Mouse (Mus musculus): ENCODE data around the gene Alkbh5. TPM values are rescaled to one million over a fixed set of nuclear protein-coding genes. Genes with fewer than 3 reads are reported as not detected.

Alkbh5 gene
- polyA plus RNA-seq (2016; fragmentation: Nextera tagmentation; extraction: Ambion mirVana), result 33.8 and 40.1 TPM in 2 replicates

DNA sequence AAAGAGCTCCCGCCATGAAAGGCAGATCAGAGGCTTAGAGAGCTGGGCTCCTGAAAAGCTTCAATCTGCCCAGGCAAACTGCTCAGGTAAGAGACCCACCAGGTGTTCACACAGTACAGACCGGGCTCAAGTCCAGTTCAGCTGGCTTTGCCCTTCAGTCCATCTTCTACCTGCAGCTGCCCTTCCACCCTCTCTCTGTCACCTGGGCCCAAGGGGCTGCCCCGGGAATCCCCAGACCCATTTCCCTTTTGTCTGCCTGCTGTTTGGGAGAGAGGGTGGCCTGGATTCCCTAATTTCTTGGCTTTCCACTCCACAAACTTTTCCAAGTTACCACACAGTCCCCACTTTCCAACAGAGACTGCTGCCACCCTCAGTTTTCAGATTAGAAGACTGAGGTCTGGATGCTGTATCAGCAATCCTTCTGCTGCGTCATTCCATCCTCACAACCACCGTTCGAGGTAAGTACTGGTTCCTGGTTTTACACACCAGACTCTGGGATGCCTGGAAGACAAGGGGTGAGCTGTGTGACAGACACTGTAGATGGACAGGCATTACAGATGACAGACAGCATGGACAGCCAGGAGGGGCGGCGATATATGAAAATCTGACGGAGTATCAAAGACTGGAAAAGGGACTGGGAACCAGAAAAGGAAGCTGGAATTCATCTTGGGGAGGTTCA lies at the start of gene Alkbh5:
TSS of gene Alkbh5 (plus strand) at position 202 of the 679 bp plus-strand sequence.
- Histone ChIP-seq H3K4me1 (peaks cover 30% of the 10 kb centered on the region), H3K4me2 (replicated peaks) (peak within 1 kb of the TSS; percentile 97), H3K27me3 (no peaks in the 10 kb centered on the region), H3K4me3 (peak within 1 kb of the TSS; percentile 95), H3K27ac (replicated peaks) (peak within 1 kb of the TSS; percentile 100), H3K36me3 (no peaks in the 10 kb centered on the region), H3K9ac (replicated peaks) (peak within 1 kb of the TSS; percentile 94), H3K9me3 (no peaks in the 10 kb centered on the region)
- ATAC-seq (ENCODE audit: low FRiP score, low read depth), result 0 out of 2 replicates have a peak, but pooled peaks have one; percentile 18
- WGBS, result 18% methylated on average over 9 of the region's 9 CpGs

DNA sequence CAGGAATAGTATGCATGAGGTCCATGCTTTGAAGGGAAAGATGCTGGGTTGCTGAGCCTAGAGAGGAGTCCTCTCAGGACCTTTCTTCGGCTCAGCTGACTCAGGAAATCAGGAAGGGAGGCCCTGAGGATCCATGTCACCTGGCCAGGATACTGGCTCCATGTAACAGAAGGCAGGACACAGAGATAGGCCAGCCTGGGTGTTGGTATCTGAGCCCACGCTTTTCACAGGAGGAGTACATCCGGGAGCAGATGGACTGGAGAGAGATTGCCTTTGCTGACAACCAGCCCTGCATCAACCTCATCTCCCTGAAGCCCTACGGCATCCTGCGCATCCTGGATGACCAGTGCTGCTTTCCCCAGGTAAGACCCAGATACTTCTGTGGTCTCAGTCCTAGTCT lies 43.5 kb upstream of the Alkbh5 start:
- ATAC-seq (ENCODE audit: low FRiP score, low read depth), result no peak
- WGBS, result 84% methylated on average over 5 of the region's 5 CpGs

DNA sequence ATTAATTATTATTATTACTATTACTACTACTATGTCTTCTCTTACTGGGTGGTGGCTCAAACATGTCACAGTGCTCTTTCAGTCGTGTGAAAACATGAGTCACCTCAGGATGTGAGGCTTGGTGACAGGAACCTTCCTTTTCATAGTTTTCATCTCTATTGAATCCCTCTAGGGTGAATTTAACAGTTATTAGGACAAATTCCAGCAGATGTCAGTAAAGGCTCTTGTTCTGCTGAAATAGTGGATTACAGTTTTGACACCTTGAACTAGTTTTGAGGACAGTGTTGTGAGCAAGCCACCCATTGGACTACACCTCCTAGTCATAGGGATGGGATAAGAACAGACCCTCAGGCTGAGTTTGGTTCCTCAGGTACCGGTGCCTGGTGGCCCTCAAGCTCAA lies 40.5 kb upstream of the Alkbh5 start:
- no peaks in the 10 kb centered on the region; the same call in 1 of the 2 replicates for H3K27me3 ChIP-seq
- H3K9ac ChIP-seq (replicated peaks), result no peak overlapping the region
- no peak for ATAC-seq (ENCODE audit: low FRiP score, low read depth)
- no peaks in the 10 kb centered on the region for H3K4me1 ChIP-seq
- H3K27ac ChIP-seq (replicated peaks), result no peak overlapping the region
- H3K9me3 ChIP-seq, result no peaks in the 10 kb centered on the region
- WGBS, result 72% methylated on average over 2 of the region's 2 CpGs
- H3K36me3 ChIP-seq, result no peaks in the 10 kb centered on the region
- H3K4me3 ChIP-seq, result no peak overlapping the region
- H3K4me2 ChIP-seq (replicated peaks), result no peak overlapping the region

More for the DNA sequence above, 43.5 kb upstream of the Alkbh5 start:
- Histone ChIP-seq H3K36me3 (no peaks in the 10 kb centered on the region), H3K9ac (replicated peaks) (no peak overlapping the region), H3K4me1 (no peaks in the 10 kb centered on the region), H3K4me3 (no peak overlapping the region), H3K4me2 (replicated peaks) (no peak overlapping the region), H3K27ac (replicated peaks) (no peak overlapping the region), H3K27me3 (no peaks in the 10 kb centered on the region; the same call in 1 of the 2 replicates), H3K9me3 (no peaks in the 10 kb centered on the region)

DNA sequence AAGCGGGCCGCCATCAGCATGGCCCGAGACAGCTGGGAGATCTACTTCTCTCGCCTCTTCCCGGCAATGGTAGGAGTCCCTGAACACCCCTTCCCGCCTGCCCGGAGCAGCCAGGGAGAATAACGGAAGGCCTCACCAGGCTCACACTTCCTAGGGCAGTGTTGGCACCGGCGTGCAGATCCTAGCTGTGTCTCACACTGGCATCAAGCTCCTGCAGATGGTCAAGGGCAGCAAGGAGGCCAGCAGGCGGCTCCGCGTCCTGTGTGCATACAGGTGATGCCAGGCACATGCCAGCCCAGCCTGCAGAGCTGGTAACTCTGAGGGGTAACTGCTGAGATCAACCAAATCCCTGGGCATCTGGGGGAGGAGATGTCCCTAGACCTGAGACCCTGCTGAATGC lies 28.9 kb upstream of the Alkbh5 start:
- WGBS, result 87% methylated on average over 13 of the region's 13 CpGs
- Histone ChIP-seq H3K27ac (replicated peaks) (no peak overlapping the region), H3K4me1 (peaks cover 7% of the 10 kb centered on the region), H3K9ac (replicated peaks) (no peak overlapping the region), H3K4me3 (no peak overlapping the region), H3K9me3 (no peaks in the 10 kb centered on the region), H3K36me3 (no peaks in the 10 kb centered on the region), H3K27me3 (peaks cover 35% of the 10 kb centered on the region), H3K4me2 (replicated peaks) (no peak overlapping the region)
- ATAC-seq (ENCODE audit: low FRiP score, low read depth), result no peak

DNA sequence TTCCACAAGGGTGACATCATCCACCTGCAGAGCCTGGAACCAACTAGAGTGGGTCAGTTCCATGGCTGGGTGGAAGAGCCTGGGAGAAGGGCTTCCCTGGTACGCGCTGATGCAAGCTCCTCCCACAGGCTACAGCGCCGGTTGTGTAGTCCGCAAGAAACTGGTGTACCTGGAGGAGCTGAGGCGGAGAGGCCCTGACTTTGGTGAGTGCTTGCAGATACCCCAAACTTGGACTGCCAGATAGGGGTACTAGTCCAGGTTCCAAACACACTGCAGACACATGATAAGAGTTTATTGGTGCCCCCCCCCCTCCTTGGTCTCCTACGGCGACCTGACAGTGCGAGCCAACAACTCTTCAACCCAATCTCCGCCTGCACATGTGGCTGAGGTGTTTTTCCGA lies 27.2 kb upstream of the Alkbh5 start:
- Histone ChIP-seq H3K9ac (replicated peaks) (no peak overlapping the region), H3K4me3 (peak overlapping the region; percentile 37), H3K36me3 (no peaks in the 10 kb centered on the region), H3K4me2 (replicated peaks) (peak overlapping the region; percentile 62), H3K9me3 (no peaks in the 10 kb centered on the region), H3K27me3 (peaks cover 35% of the 10 kb centered on the region), H3K4me1 (peaks cover 7% of the 10 kb centered on the region), H3K27ac (replicated peaks) (no peak overlapping the region)
- 7% methylated on average over 11 of the region's 11 CpGs for WGBS
- no peak for ATAC-seq (ENCODE audit: low FRiP score, low read depth)

DNA sequence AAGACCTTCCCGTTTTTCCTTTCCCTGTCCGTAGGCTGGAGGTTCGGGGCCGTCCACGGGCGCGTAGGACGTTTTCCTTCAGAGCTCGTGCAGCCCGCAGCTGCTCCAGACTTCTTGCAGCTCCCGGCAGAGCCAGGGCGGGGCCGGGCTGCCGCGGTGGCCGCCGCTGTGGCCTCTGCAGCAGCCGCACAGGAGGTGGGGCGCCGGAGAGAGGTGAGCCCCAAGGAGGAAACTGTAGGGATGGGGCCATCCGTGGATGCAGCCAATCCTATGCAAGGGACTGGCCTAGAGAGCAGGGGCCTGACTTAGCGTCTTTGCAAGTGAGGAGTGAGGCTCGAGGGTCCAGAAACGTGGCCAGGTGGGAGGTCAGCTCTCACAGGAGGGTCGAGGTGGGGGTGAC lies 26.7 kb upstream of the Alkbh5 start:
- peak overlapping the region; percentile 37 for H3K4me3 ChIP-seq
- H3K4me2 ChIP-seq (replicated peaks), result peak overlapping the region; percentile 62
- 0% methylated on average over 25 of the region's 25 CpGs for WGBS
- no peaks in the 10 kb centered on the region for H3K36me3 ChIP-seq
- H3K9ac ChIP-seq (replicated peaks), result peak overlapping the region; percentile 32; the same call in 1 of the 2 replicates
- H3K4me1 ChIP-seq, result peaks cover 7% of the 10 kb centered on the region
- H3K9me3 ChIP-seq, result no peaks in the 10 kb centered on the region
- ATAC-seq (ENCODE audit: low FRiP score, low read depth), result no peak
- H3K27ac ChIP-seq (replicated peaks), result no peak overlapping the region
- H3K27me3 ChIP-seq, result peaks cover 35% of the 10 kb centered on the region

DNA sequence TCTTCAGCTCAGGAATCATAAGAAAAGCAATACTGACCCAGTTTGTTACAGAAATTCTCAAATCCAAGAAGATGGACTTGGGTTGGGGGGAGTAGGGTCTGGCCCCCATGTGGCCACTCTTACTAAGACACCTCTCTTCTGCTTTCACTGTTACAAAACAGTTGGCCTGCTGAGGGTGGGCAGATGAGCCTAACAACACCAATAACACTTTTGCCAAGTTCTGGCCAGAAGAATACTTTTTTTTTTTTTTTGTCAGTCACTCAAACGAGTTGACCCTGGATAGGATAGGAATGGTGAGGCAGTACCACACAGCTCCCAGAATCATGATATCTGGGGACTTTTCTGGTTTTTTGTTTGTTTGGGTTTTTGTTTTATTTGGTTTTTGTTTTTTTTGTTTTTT lies 24.3 kb upstream of the Alkbh5 start:
- Histone ChIP-seq H3K4me3 (no peak overlapping the region), H3K36me3 (no peaks in the 10 kb centered on the region), H3K27ac (replicated peaks) (no peak overlapping the region), H3K27me3 (peaks cover 35% of the 10 kb centered on the region), H3K4me2 (replicated peaks) (no peak overlapping the region), H3K9ac (replicated peaks) (no peak overlapping the region), H3K9me3 (no peaks in the 10 kb centered on the region), H3K4me1 (peaks cover 7% of the 10 kb centered on the region)
- no peak for ATAC-seq (ENCODE audit: low FRiP score, low read depth)
- WGBS, result 86% methylated on average over 1 of the region's 1 CpGs

DNA sequence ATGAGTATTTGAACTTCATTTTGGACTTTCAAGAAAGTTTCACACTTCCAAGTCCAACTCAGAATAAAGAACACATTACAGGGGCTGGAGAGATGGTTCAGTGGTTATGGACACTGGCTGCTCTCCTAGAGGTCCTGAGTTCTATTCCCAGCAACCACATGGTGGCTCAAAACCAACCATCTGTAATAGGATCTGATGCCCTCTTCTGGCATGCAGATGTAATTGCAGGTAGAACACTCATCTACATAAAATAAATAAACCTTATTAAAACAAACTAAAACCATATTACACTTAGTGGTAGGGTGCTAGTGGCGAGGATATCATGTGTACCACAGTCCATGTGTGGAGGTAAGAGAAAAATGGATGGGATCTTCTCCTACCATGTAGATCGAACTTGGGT lies 23.7 kb upstream of the Alkbh5 start:
- no peaks in the 10 kb centered on the region for H3K9me3 ChIP-seq
- no peak overlapping the region for H3K4me2 ChIP-seq (replicated peaks)

DNA sequence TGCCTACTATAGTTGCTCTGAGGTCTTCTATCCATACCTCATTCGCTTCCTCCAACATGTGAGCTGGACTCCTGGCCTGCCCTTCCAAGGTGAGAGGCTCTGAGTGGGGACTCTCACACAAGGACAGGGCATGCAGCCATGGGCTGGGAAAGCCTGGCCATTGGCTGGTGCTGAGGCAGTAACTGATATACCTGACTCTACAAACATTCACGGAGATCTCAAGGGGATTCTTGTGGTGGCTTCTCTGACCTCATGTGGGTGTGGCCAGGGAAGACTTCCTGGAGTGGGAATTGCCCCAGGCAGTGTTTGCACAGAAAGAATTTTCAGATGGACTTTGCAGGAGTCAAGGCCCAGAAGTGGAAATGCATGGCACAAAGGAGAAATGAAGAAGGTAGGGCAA lies 21.2 kb upstream of the Alkbh5 start:
- Histone ChIP-seq H3K9ac (replicated peaks) (no peak overlapping the region), H3K27ac (replicated peaks) (no peak overlapping the region), H3K4me3 (no peak overlapping the region), H3K4me1 (no peaks in the 10 kb centered on the region), H3K36me3 (no peaks in the 10 kb centered on the region), H3K9me3 (no peaks in the 10 kb centered on the region), H3K4me2 (replicated peaks) (no peak overlapping the region), H3K27me3 (peaks cover 11% of the 10 kb centered on the region)
- ATAC-seq (ENCODE audit: low FRiP score, low read depth), result no peak
- 77% methylated on average over 2 of the region's 2 CpGs for WGBS

More for the DNA sequence above, 23.7 kb upstream of the Alkbh5 start:
- Histone ChIP-seq H3K4me1 (peaks cover 7% of the 10 kb centered on the region), H3K4me3 (no peak overlapping the region), H3K27ac (replicated peaks) (no peak overlapping the region), H3K36me3 (no peaks in the 10 kb centered on the region), H3K27me3 (peaks cover 31% of the 10 kb centered on the region), H3K9ac (replicated peaks) (no peak overlapping the region)
- WGBS, result 76% methylated on average over 2 of the region's 2 CpGs
- ATAC-seq (ENCODE audit: low FRiP score, low read depth), result no peak

DNA sequence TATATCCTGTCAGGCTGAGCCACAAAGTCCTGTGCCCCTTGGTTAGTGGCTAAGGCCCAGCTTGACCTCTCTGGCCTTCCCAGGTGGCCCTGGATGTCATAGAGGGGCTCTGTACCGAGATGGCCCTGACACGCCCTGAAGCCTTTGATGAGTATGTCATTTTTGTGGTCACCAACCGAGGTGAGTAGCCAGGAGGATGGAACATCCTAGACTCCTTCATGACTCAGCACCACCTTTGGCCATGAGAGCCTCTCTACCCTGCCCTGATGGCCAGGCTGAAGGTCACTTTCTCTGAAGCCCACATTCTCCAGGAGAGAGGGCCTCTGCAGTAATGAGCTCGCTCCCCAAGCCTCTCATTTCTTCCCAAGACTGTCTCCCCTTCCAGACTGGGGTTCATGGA lies 17.9 kb upstream of the Alkbh5 start:
- WGBS, result 88% methylated on average over 4 of the region's 4 CpGs
- H3K9ac ChIP-seq (replicated peaks), result no peak overlapping the region

DNA sequence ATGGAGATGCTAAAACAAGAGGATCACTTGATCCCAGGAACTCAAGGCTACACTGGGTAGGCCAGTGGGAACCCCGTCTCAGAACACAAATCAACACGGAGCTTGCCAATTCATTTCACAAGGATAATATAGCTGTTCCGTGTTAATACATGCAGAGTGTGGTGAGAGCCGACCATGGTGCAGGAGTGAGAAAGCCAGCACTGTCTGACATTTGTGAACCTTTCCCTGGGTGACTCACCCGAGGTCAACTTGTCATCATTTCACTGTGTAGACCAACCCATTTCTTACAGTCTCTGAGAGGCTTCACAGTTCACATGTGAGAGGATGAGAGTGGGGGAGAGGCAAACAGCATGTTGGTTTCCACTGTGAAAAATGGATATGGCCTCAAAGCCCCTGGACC lies 14.2 kb upstream of the Alkbh5 start:
- Histone ChIP-seq H3K9ac (replicated peaks) (no peak overlapping the region), H3K36me3 (no peaks in the 10 kb centered on the region), H3K9me3 (no peaks in the 10 kb centered on the region), H3K4me2 (replicated peaks) (no peak overlapping the region), H3K4me1 (no peaks in the 10 kb centered on the region), H3K27ac (replicated peaks) (no peak overlapping the region), H3K4me3 (no peak overlapping the region), H3K27me3 (no peaks in the 10 kb centered on the region)
- no peak for ATAC-seq (ENCODE audit: low FRiP score, low read depth)
- 82% methylated on average over 5 of the region's 5 CpGs for WGBS

More for the DNA sequence above, 17.9 kb upstream of the Alkbh5 start:
- H3K4me1 ChIP-seq, result no peaks in the 10 kb centered on the region
- H3K36me3 ChIP-seq, result no peaks in the 10 kb centered on the region
- no peak overlapping the region for H3K4me3 ChIP-seq
- H3K9me3 ChIP-seq, result no peaks in the 10 kb centered on the region
- H3K27me3 ChIP-seq, result no peaks in the 10 kb centered on the region; the same call in 1 of the 2 replicates
- no peak for ATAC-seq (ENCODE audit: low FRiP score, low read depth)
- H3K27ac ChIP-seq (replicated peaks), result no peak overlapping the region
- H3K4me2 ChIP-seq (replicated peaks), result no peak overlapping the region

DNA sequence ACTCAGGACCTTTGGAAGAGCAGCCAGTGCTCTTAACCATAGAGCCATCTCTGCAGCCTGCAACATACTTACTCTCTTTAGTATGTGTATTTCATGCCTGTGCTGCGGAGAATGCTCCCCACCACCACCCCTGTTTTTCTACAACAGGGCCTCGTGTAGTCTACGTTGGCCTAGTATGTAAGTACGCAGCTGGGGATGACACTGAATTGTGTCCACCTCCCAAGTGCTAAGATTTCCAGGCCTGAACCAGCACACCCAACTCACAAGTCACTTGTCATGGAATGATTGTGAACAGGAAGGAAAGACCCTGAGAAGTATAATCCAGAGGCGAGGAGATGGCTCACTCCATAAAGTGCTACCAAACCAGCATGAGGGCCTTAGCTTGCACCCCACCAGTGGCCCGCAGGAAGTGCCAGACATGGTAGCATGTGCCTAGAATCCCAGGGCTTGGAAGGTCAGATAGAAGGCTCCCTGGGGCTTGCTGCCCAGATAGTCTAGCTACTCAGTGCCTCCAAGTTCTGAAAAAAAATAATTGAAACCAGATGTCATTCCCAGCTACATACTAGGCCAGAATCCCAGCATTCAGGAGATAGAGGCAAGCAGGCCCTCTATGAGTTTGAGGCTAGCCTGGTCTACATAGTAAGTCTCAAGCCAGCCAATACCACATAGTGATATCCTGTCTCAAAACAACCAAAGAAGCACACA lies 13.4 kb upstream of the Alkbh5 start:
- Histone ChIP-seq H3K9me3 (no peaks in the 10 kb centered on the region), H3K4me2 (replicated peaks) (no peak overlapping the region), H3K4me1 (no peaks in the 10 kb centered on the region), H3K27ac (replicated peaks) (no peak overlapping the region), H3K27me3 (no peaks in the 10 kb centered on the region), H3K9ac (replicated peaks) (no peak overlapping the region), H3K4me3 (no peak overlapping the region), H3K36me3 (no peaks in the 10 kb centered on the region)
- ATAC-seq (ENCODE audit: low FRiP score, low read depth), result no peak
- WGBS, result 88% methylated on average over 6 of the region's 6 CpGs

All from midbrain, embryonic 12.5 days (tissue).